ENCODE assay signal across 17 mouse cellular contexts in genomic region chr15:96333350-96333749, GRCm38 (mm10). TPM values are rescaled to one million over a fixed set of nuclear protein-coding genes. Genes with fewer than 3 reads are reported as not detected.
A peak's percentile ranks its signal among the peaks of the same experiment; 100 is the strongest.
DNase-seq lines count a peak whose midpoint lies in the region; ATAC-seq lines count a peak whose summit lies in the region.
"Had no signal": no experiment of that assay in that cellular context is flagged by ENCODE, and none has a peak within 500 bp of the region (broad histone marks: within the 10 kb centered on the region; RNA-seq: fewer than 3 reads in every experiment).

No protein-coding gene starts in this region.

- intact Hi-C loops in heart, postnatal 10 days (cut with DNase I), result no loop called here
- intact Hi-C loops in heart, postnatal 25 days (cut with DNase I), result no loop called here

- no peak for DNase-seq in embryonic facial prominence, embryonic 10.5 days (ENCODE audit: low spot score)
- DNase-seq in heart, postnatal 10 days, result peak; percentile 19 to 28
- no peak for DNase-seq in heart, postnatal 25 days (ENCODE audit: low spot score)
- peak; percentile 26 for DNase-seq in WW6 (ENCODE audit: low read depth, low spot score)
- peak; percentile 17 for DNase-seq in mesoderm, embryonic 11.5 days (ENCODE audit: low read depth, low spot score)
- no peak for DNase-seq in urinary bladder, postnatal 14 days (ENCODE audit: low spot score)
- DNase-seq in spleen, adult 12 weeks (ENCODE audit: low spot score), result no peak
- DNase-seq: cerebellum, adult 11-12 months; spleen, adult 18-20 months had no signal

- H3K4me2 ChIP-seq in embryonic facial prominence, embryonic 12.5 days (replicated peaks), result no peak overlapping the region
- H3K4me2 ChIP-seq: heart, embryonic 11.5 days; kidney, embryonic 15.5 days; midbrain, embryonic 11.5 days had no signal

- no peak overlapping the region for H3K4me3 ChIP-seq in embryonic facial prominence, embryonic 12.5 days
- H3K4me3 ChIP-seq in embryonic facial prominence, embryonic 10.5 days, result no peak overlapping the region
- H3K4me3 ChIP-seq: kidney, embryonic 15.5 days had no signal

- no peaks in the 10 kb centered on the region for H3K9me3 ChIP-seq in embryonic facial prominence, embryonic 12.5 days
- H3K9me3 ChIP-seq in embryonic facial prominence, embryonic 10.5 days, result no peaks in the 10 kb centered on the region
- H3K9me3 ChIP-seq: kidney, embryonic 15.5 days had no signal

- H3K4me1 ChIP-seq in embryonic facial prominence, embryonic 12.5 days, result no peaks in the 10 kb centered on the region
- peaks cover 9% of the 10 kb centered on the region for H3K4me1 ChIP-seq in embryonic facial prominence, embryonic 10.5 days

- 82% methylated on average over 5 of the region's 5 CpGs for WGBS in embryonic facial prominence, embryonic 12.5 days
- 82% methylated on average over 5 of the region's 5 CpGs for WGBS in embryonic facial prominence, embryonic 10.5 days

- no peaks in the 10 kb centered on the region for H3K36me3 ChIP-seq in embryonic facial prominence, embryonic 12.5 days
- peaks cover 14% of the 10 kb centered on the region for H3K36me3 ChIP-seq in embryonic facial prominence, embryonic 10.5 days (replicated peaks)

- H3K27me3 ChIP-seq in embryonic facial prominence, embryonic 12.5 days, result no peaks in the 10 kb centered on the region
- H3K27me3 ChIP-seq in embryonic facial prominence, embryonic 10.5 days (replicated peaks; ENCODE audit: low read depth, poor library complexity, severe bottlenecking), result no peaks in the 10 kb centered on the region
- H3K27me3 ChIP-seq: kidney, embryonic 15.5 days had no signal

- ATAC-seq in embryonic facial prominence, embryonic 12.5 days (ENCODE audit: insufficient number of reproducible peaks, insufficient read depth, low FRiP score, low TSS enrichment), result no peak
- ATAC-seq: activated CD4-positive, CD25-positive, alpha-beta regulatory T cell, adult 4 months; hindbrain, postnatal 0 days had no signal

- H3K27ac ChIP-seq in embryonic facial prominence, embryonic 12.5 days, result 0 out of 2 replicates have a peak overlapping the region, but pooled peaks have one; percentile 11
- no peak overlapping the region; the same call in 1 of the 2 replicates for H3K27ac ChIP-seq in embryonic facial prominence, embryonic 10.5 days (replicated peaks)
- H3K27ac ChIP-seq: hindbrain, postnatal 0 days; kidney, embryonic 15.5 days; liver, embryonic 14.5 days; stomach, postnatal 0 days had no signal

- no peak overlapping the region for H3K9ac ChIP-seq in embryonic facial prominence, embryonic 12.5 days
- H3K9ac ChIP-seq: kidney, embryonic 15.5 days; liver, embryonic 14.5 days had no signal

RNA-seq across cellular contexts. Expression of gene Arid2, which starts 46.0 kb away (rescaled TPM):
- polyA plus RNA-seq in embryonic facial prominence, embryonic 12.5 days (2016; fragmentation: Nextera tagmentation; extraction: Ambion mirVana), result 33.0 and 33.1 TPM in 2 replicates
- polyA plus RNA-seq in embryonic facial prominence, embryonic 10.5 days (2016; fragmentation: Nextera tagmentation; extraction: Ambion mirVana), result 31.2 and 32.0 TPM in 2 replicates
- total RNA-seq in heart, postnatal 10 days (2021), result 10 to 100 TPM; 40.0 to 42.5 TPM
- 10 to 100 TPM; 21.0 to 26.9 TPM for total RNA-seq in heart, postnatal 25 days (2021)

Comparison
In these comparisons a context has a peak if more than half of its experiments do, and no peak if none do; other contexts are left out.
1. DNase-seq: peak in heart, postnatal 10 days (2 of 2), WW6 (single experiment) and mesoderm, embryonic 11.5 days (single experiment); none in embryonic facial prominence, embryonic 10.5 days (single experiment), heart, postnatal 25 days (single experiment), urinary bladder, postnatal 14 days (single experiment) and spleen, adult 12 weeks (single experiment).